Mouse (Mus musculus): ENCODE data around the gene Itpr3. TPM values are rescaled to one million over a fixed set of nuclear protein-coding genes. Genes with fewer than 3 reads are reported as not detected.

The Itpr3 gene
- polyA plus RNA-seq, 1 experiment from 2014 or later = 2.2 TPM

- 68% methylated on average over 14 of the region's 18 CpGs for WGBS
- ATAC-seq (ENCODE audit: low FRiP score, low read depth) = no peak
- no peak overlapping the region for H3K4me3 ChIP-seq
- no peaks in the 10 kb centered on the region for H3K9me3 ChIP-seq
- no peak overlapping the region for H3K27ac ChIP-seq
- H3K9ac ChIP-seq = no peak overlapping the region
- H3K27me3 ChIP-seq (replicated peaks) = no peaks in the 10 kb centered on the region
- H3K36me3 ChIP-seq = no peaks in the 10 kb centered on the region
- H3K4me1 ChIP-seq = no peaks in the 10 kb centered on the region
- no peak overlapping the region for H3K4me2 ChIP-seq (replicated peaks)
Measured at GRCm38 (mm10) chr17:27105698-27106470, 48.8 kb downstream of the Itpr3 start.

- Histone ChIP-seq H3K4me1 (no peaks in the 10 kb centered on the region), H3K4me2 (replicated peaks) (no peak overlapping the region), H3K4me3 (no peak overlapping the region), H3K27me3 (replicated peaks) (no peaks in the 10 kb centered on the region), H3K36me3 (no peaks in the 10 kb centered on the region), H3K9me3 (no peaks in the 10 kb centered on the region), H3K9ac (no peak overlapping the region), H3K27ac (no peak overlapping the region)
- WGBS = 87% methylated on average over 9 of the region's 9 CpGs
- no peak for ATAC-seq (ENCODE audit: low FRiP score, low read depth)
Measured at GRCm38 (mm10) chr17:27106745-27107144, 49.6 kb downstream of the Itpr3 start.

GRCm38 (mm10) chr17:27107936-27108335, 50.8 kb downstream of the Itpr3 start:
- Histone ChIP-seq H3K27me3 (replicated peaks) (no peaks in the 10 kb centered on the region), H3K4me1 (no peaks in the 10 kb centered on the region), H3K4me2 (replicated peaks) (no peak overlapping the region), H3K9me3 (no peaks in the 10 kb centered on the region), H3K36me3 (no peaks in the 10 kb centered on the region), H3K27ac (no peak overlapping the region), H3K4me3 (no peak overlapping the region), H3K9ac (no peak overlapping the region)
- 74% methylated on average over 6 of the region's 6 CpGs for WGBS
- ATAC-seq (ENCODE audit: low FRiP score, low read depth) = no peak

GRCm38 (mm10) chr17:27110072-27110471, 53.0 kb downstream of the Itpr3 start:
- Histone ChIP-seq H3K27me3 (replicated peaks) (no peaks in the 10 kb centered on the region), H3K36me3 (no peaks in the 10 kb centered on the region), H3K4me1 (no peaks in the 10 kb centered on the region), H3K4me3 (no peak overlapping the region), H3K9me3 (no peaks in the 10 kb centered on the region), H3K4me2 (replicated peaks) (no peak overlapping the region), H3K9ac (no peak overlapping the region), H3K27ac (no peak overlapping the region)
- ATAC-seq (ENCODE audit: low FRiP score, low read depth) = no peak
- WGBS = 91% methylated on average over 7 of the region's 7 CpGs

- Histone ChIP-seq H3K9me3 (0 out of 2 replicates have a peak, but pooled peaks cover 4% of the 10 kb centered on the region), H3K9ac (no peak overlapping the region), H3K4me2 (replicated peaks) (no peak overlapping the region), H3K36me3 (peaks cover 24% of the 10 kb centered on the region), H3K27ac (no peak overlapping the region), H3K4me1 (peaks cover 19% of the 10 kb centered on the region), H3K4me3 (no peak overlapping the region), H3K27me3 (replicated peaks) (no peaks in the 10 kb centered on the region; the same call in 1 of the 2 replicates)
- WGBS = 90% methylated on average over 25 of the region's 25 CpGs
- ATAC-seq (ENCODE audit: low FRiP score, low read depth) = no peak
Measured at GRCm38 (mm10) chr17:27118676-27119539, 61.8 kb downstream of the Itpr3 start.

- 77% methylated on average over 4 of the region's 4 CpGs for WGBS
- H3K4me1 ChIP-seq = peaks cover 20% of the 10 kb centered on the region
- H3K27ac ChIP-seq = no peak overlapping the region
- no peak overlapping the region for H3K9ac ChIP-seq
- no peaks in the 10 kb centered on the region; the same call in 1 of the 2 replicates for H3K27me3 ChIP-seq (replicated peaks)
- H3K4me2 ChIP-seq (replicated peaks) = no peak overlapping the region
- H3K4me3 ChIP-seq = no peak overlapping the region
- 0 out of 2 replicates have a peak, but pooled peaks cover 4% of the 10 kb centered on the region for H3K9me3 ChIP-seq
- peaks cover 26% of the 10 kb centered on the region for H3K36me3 ChIP-seq
- ATAC-seq (ENCODE audit: low FRiP score, low read depth) = no peak
Measured at GRCm38 (mm10) chr17:27119540-27119895, 62.4 kb downstream of the Itpr3 start.

- H3K27ac ChIP-seq = no peak overlapping the region
- no peak overlapping the region for H3K9ac ChIP-seq
- no peak overlapping the region for H3K4me2 ChIP-seq (replicated peaks)
- H3K27me3 ChIP-seq (replicated peaks) = no peaks in the 10 kb centered on the region; the same call in 1 of the 2 replicates
- WGBS = 67% methylated on average over 8 of the region's 8 CpGs
- H3K4me3 ChIP-seq = no peak overlapping the region
- ATAC-seq (ENCODE audit: low FRiP score, low read depth) = no peak
- 0 out of 2 replicates have a peak, but pooled peaks cover 4% of the 10 kb centered on the region for H3K9me3 ChIP-seq
- peaks cover 26% of the 10 kb centered on the region for H3K36me3 ChIP-seq
- peaks cover 21% of the 10 kb centered on the region for H3K4me1 ChIP-seq
Measured at GRCm38 (mm10) chr17:27119954-27120353, 62.9 kb downstream of the Itpr3 start.

- Histone ChIP-seq H3K27ac (no peak overlapping the region), H3K9me3 (0 out of 2 replicates have a peak, but pooled peaks cover 4% of the 10 kb centered on the region), H3K27me3 (replicated peaks) (no peaks in the 10 kb centered on the region; the same call in 1 of the 2 replicates), H3K4me2 (replicated peaks) (peak overlapping the region; percentile 29; the same call in 1 of the 2 replicates), H3K36me3 (peaks cover 26% of the 10 kb centered on the region), H3K4me1 (peaks cover 26% of the 10 kb centered on the region), H3K9ac (no peak overlapping the region), H3K4me3 (no peak overlapping the region)
- no peak for ATAC-seq (ENCODE audit: low FRiP score, low read depth)
- WGBS = 9% methylated on average over 18 of the region's 18 CpGs
Measured at GRCm38 (mm10) chr17:27120561-27121024, 63.5 kb downstream of the Itpr3 start.

GRCm38 (mm10) chr17:27121266-27121665, 64.2 kb downstream of the Itpr3 start:
- Histone ChIP-seq H3K4me1 (peaks cover 26% of the 10 kb centered on the region), H3K36me3 (peaks cover 26% of the 10 kb centered on the region), H3K4me3 (no peak overlapping the region), H3K4me2 (replicated peaks) (peak overlapping the region; percentile 29; the same call in 1 of the 2 replicates), H3K27me3 (replicated peaks) (no peaks in the 10 kb centered on the region; the same call in 1 of the 2 replicates), H3K9me3 (0 out of 2 replicates have a peak, but pooled peaks cover 4% of the 10 kb centered on the region), H3K9ac (no peak overlapping the region), H3K27ac (no peak overlapping the region)
- 46% methylated on average over 14 of the region's 14 CpGs for WGBS
- ATAC-seq (ENCODE audit: low FRiP score, low read depth) = no peak

GRCm38 (mm10) chr17:27121781-27122180, 64.7 kb downstream of the Itpr3 start:
- Histone ChIP-seq H3K4me1 (peaks cover 27% of the 10 kb centered on the region), H3K4me2 (replicated peaks) (no peak overlapping the region), H3K9me3 (0 out of 2 replicates have a peak, but pooled peaks cover 4% of the 10 kb centered on the region), H3K9ac (no peak overlapping the region), H3K27ac (no peak overlapping the region), H3K27me3 (replicated peaks) (no peaks in the 10 kb centered on the region; the same call in 1 of the 2 replicates), H3K4me3 (no peak overlapping the region), H3K36me3 (peaks cover 26% of the 10 kb centered on the region)
- 72% methylated on average over 7 of the region's 7 CpGs for WGBS
- ATAC-seq (ENCODE audit: low FRiP score, low read depth) = no peak

- no peak overlapping the region for H3K9ac ChIP-seq
- no peaks in the 10 kb centered on the region; the same call in 1 of the 2 replicates for H3K27me3 ChIP-seq (replicated peaks)
- WGBS = 86% methylated on average over 11 of the region's 11 CpGs
- ATAC-seq (ENCODE audit: low FRiP score, low read depth) = no peak
- H3K4me1 ChIP-seq = peaks cover 34% of the 10 kb centered on the region
- H3K4me3 ChIP-seq = no peak overlapping the region
- peaks cover 26% of the 10 kb centered on the region for H3K36me3 ChIP-seq
- no peak overlapping the region for H3K27ac ChIP-seq
- no peak overlapping the region for H3K4me2 ChIP-seq (replicated peaks)
- H3K9me3 ChIP-seq = no peaks in the 10 kb centered on the region
Measured at GRCm38 (mm10) chr17:27122701-27123100, 65.6 kb downstream of the Itpr3 start.

GRCm38 (mm10) chr17:27123103-27123502, 66.0 kb downstream of the Itpr3 start:
- H3K27me3 ChIP-seq (replicated peaks) = no peaks in the 10 kb centered on the region; the same call in 1 of the 2 replicates
- H3K27ac ChIP-seq = no peak overlapping the region
- ATAC-seq (ENCODE audit: low FRiP score, low read depth) = no peak
- H3K9ac ChIP-seq = no peak overlapping the region
- H3K4me2 ChIP-seq (replicated peaks) = no peak overlapping the region
- no peaks in the 10 kb centered on the region for H3K9me3 ChIP-seq
- H3K4me1 ChIP-seq = peaks cover 38% of the 10 kb centered on the region
- H3K36me3 ChIP-seq = peaks cover 26% of the 10 kb centered on the region
- WGBS = 96% methylated on average over 2 of the region's 2 CpGs
- no peak overlapping the region for H3K4me3 ChIP-seq
